8 mouse cellular contexts compared by ENCODE assay signal in genomic region chr7:80402651-80403321, GRCm38 (mm10). TPM values are rescaled to one million over a fixed set of nuclear protein-coding genes. Genes with fewer than 3 reads are reported as not detected.
DNase-seq lines count a peak whose midpoint lies in the region; ATAC-seq and TF ChIP-seq lines count a peak whose summit lies in the region.

No protein-coding gene starts in this region.

- peak overlapping the region; percentile 97 for H3K4me2 ChIP-seq in heart, embryonic 16.5 days (ENCODE audit: low read depth, low read length)

- peaks cover 71% of the 10 kb centered on the region for H3K27me3 ChIP-seq in E14TG2a.4 (ENCODE audit: insufficient read depth, low read length)
- no peaks in the 10 kb centered on the region for H3K27me3 ChIP-seq in heart, embryonic 16.5 days (ENCODE audit: control insufficient read depth, insufficient read depth, low read length)

- no peaks in the 10 kb centered on the region for H3K9me3 ChIP-seq in E14TG2a.4 (ENCODE audit: low read length)
- no peaks in the 10 kb centered on the region for H3K9me3 ChIP-seq in heart, embryonic 16.5 days (replicated peaks; ENCODE audit: control insufficient read depth, low read length)

- H3K36me3 ChIP-seq in E14TG2a.4 (ENCODE audit: insufficient read depth, low read length): no peaks in the 10 kb centered on the region
- H3K36me3 ChIP-seq in heart, embryonic 16.5 days (ENCODE audit: control insufficient read depth, insufficient read depth): peaks cover 4% of the 10 kb centered on the region

- 1% methylated on average over 48 of the region's 92 CpGs for WGBS in heart, embryonic 16.5 days

- peak overlapping the region; percentile 80 for H3K27ac ChIP-seq in embryonic fibroblast, embryonic 13.5 days (ENCODE audit: insufficient read depth, low read length)
- H3K27ac ChIP-seq in heart, embryonic 16.5 days (ENCODE audit: low read length): peak overlapping the region; percentile 89

- peak; percentile 83 for DNase-seq in adrenal gland, postnatal 25 days
- DNase-seq in kidney, postnatal 14 days: peak; percentile 89
- peak; percentile 64 for DNase-seq in right cerebral cortex, postnatal 14 days
- DNase-seq in frontal cortex, postnatal 36 days (ENCODE audit: low spot score in 2 of 2): no peak

- TF ChIP-seq CTCF in E14TG2a.4 (conservative IDR thresholded peaks at IDR 0.05; ENCODE audit: low read length): no peak
- no peak for TF ChIP-seq CTCF in embryonic fibroblast, embryonic 13.5 days (IDR thresholded peaks at IDR 0.05; ENCODE audit: borderline replicate concordance, insufficient read depth, low read length)

- ATAC-seq in heart, embryonic 16.5 days (replicated peaks; ENCODE audit: extremely low read depth, insufficient read depth, low FRiP score): peak; percentile 75
- peak; percentile 54 for ATAC-seq in megakaryocyte, adult 5-6 weeks (ENCODE audit: poor library complexity, severe bottlenecking)

- H3K4me1 ChIP-seq in E14TG2a.4 (replicated peaks; ENCODE audit: low read depth, low read length): peaks cover 38% of the 10 kb centered on the region
- peaks cover 10% of the 10 kb centered on the region for H3K4me1 ChIP-seq in embryonic fibroblast, embryonic 13.5 days (ENCODE audit: control insufficient read depth, insufficient read depth, low read length)
- peaks cover 42% of the 10 kb centered on the region for H3K4me1 ChIP-seq in heart, embryonic 16.5 days (ENCODE audit: control insufficient read depth, insufficient read depth, low read length)

- peak overlapping the region; percentile 98 for H3K9ac ChIP-seq in heart, embryonic 16.5 days (ENCODE audit: low read length)

- H3K4me3 ChIP-seq in E14TG2a.4 (replicated peaks; ENCODE audit: low read length): peak overlapping the region; percentile 87
- peak overlapping the region; percentile 49 for H3K4me3 ChIP-seq in embryonic fibroblast, embryonic 13.5 days (ENCODE audit: insufficient read depth, low read length)
- peak overlapping the region; percentile 90 for H3K4me3 ChIP-seq in heart, embryonic 16.5 days (ENCODE audit: low read length)

- TF ChIP-seq POLR2A in embryonic fibroblast, embryonic 13.5 days (IDR thresholded peaks at IDR 0.05; ENCODE audit: low read depth, low read length): peak; percentile 30

RNA-seq across cellular contexts. Expression of gene Furin, which starts 2.5 kb away (rescaled TPM):
- 157 and 167 TPM in 2 replicates for total RNA-seq in adrenal gland, postnatal 25 days (2021)
- 71.5 and 83.7 TPM in 2 replicates for polyA plus RNA-seq in embryonic fibroblast, embryonic 13.5 days (2011; ENCODE audit: insufficient read length, low read depth, missing spikeins)
- polyA plus RNA-seq in heart, embryonic 16.5 days (2015; fragmentation: Nextera tagmentation; extraction: Ambion mirVana): 11.0 and 14.3 TPM in 2 replicates
- total RNA-seq in megakaryocyte, adult 5-6 weeks (2015): 28.0 and 34.1 TPM in 2 replicates
- 13.8 and 21.3 TPM in 2 replicates for total RNA-seq in megakaryocyte, adult 5-6 weeks (2017)

RNA-seq across cellular contexts. Expression of gene Fes, which starts 15.0 kb away (rescaled TPM):
- 10.0 and 12.0 TPM in 2 replicates for total RNA-seq in adrenal gland, postnatal 25 days (2021)
- polyA plus RNA-seq in embryonic fibroblast, embryonic 13.5 days (2011; ENCODE audit: insufficient read length, low read depth, missing spikeins): 7.5 and 7.9 TPM in 2 replicates
- 14.1 and 15.4 TPM in 2 replicates for polyA plus RNA-seq in heart, embryonic 16.5 days (2015; fragmentation: Nextera tagmentation; extraction: Ambion mirVana)
- 260 and 265 TPM in 2 replicates for total RNA-seq in megakaryocyte, adult 5-6 weeks (2015)
- total RNA-seq in megakaryocyte, adult 5-6 weeks (2017): 252 and 267 TPM in 2 replicates

RNA-seq across cellular contexts. Expression of gene Man2a2, which starts 31.6 kb away (rescaled TPM):
- total RNA-seq in adrenal gland, postnatal 25 days (2021): 92.6 and 109 TPM in 2 replicates
- 47.6 and 55.1 TPM in 2 replicates for polyA plus RNA-seq in embryonic fibroblast, embryonic 13.5 days (2011; ENCODE audit: insufficient read length, low read depth, missing spikeins)
- polyA plus RNA-seq in heart, embryonic 16.5 days (2015; fragmentation: Nextera tagmentation; extraction: Ambion mirVana): 15.0 and 17.4 TPM in 2 replicates
- 23.3 and 25.3 TPM in 2 replicates for total RNA-seq in megakaryocyte, adult 5-6 weeks (2015)
- 27.8 and 39.5 TPM in 2 replicates for total RNA-seq in megakaryocyte, adult 5-6 weeks (2017)

RNA-seq across cellular contexts. Expression of gene Hddc3, which starts 59.9 kb away (rescaled TPM):
- total RNA-seq in adrenal gland, postnatal 25 days (2021): 32.8 and 37.9 TPM in 2 replicates
- polyA plus RNA-seq in embryonic fibroblast, embryonic 13.5 days (2011; ENCODE audit: insufficient read length, low read depth, missing spikeins): 12.2 and 15.4 TPM in 2 replicates
- polyA plus RNA-seq in heart, embryonic 16.5 days (2015; fragmentation: Nextera tagmentation; extraction: Ambion mirVana): 20.1 and 20.7 TPM in 2 replicates
- total RNA-seq in megakaryocyte, adult 5-6 weeks (2015): 6.7 and 8.5 TPM in 2 replicates
- 6.1 and 11.1 TPM in 2 replicates for total RNA-seq in megakaryocyte, adult 5-6 weeks (2017)

Comparison
In these comparisons a context has a peak if more than half of its experiments do, and no peak if none do; other contexts are left out.
1. DNase-seq: peak in adrenal gland, postnatal 25 days (single experiment), kidney, postnatal 14 days (single experiment) and right cerebral cortex, postnatal 14 days (single experiment); none in frontal cortex, postnatal 36 days (0 of 2).
2. RNA of gene Fes, which starts 15.0 kb away (total RNA-seq): 252 to 267 TPM in megakaryocyte, adult 5-6 weeks; 10.0 to 12.0 TPM in adrenal gland, postnatal 25 days; every median in the first group is over 10 times any median in the second.
3. Peak in every context shown above with its lines, with median percentiles within 50 percentile points of each other: H3K4me3 ChIP-seq.